Mouse (Mus musculus) ES-E14 (cell line): Measurements from ENCODE around the gene Nolc1. TPM values are rescaled to one million over a fixed set of nuclear protein-coding genes. Genes with fewer than 3 reads are reported as not detected.

ENCODE experiments used
- DNase-seq: peaks from one replicate; pipeline ENCODE4 v3.0.0-alpha.2; 2013; ENCODE audit warnings: low read depth, low spot score
- H3K27ac ChIP-seq: 2 replicates; pipeline ENCODE4 v1.5.1; 2012; ENCODE audit warnings: low read depth, mild to moderate bottlenecking, low read length, moderate library complexity, mixed read lengths; ENCODE audit not compliant: poor library complexity, insufficient read depth, severe bottlenecking
- H3K36me3 ChIP-seq: 2 replicates; pipeline ENCODE4 v1.6.1; 2012; ENCODE audit warnings: mild to moderate bottlenecking, low read length, moderate library complexity, mixed read lengths; ENCODE audit not compliant: control insufficient read depth, poor library complexity, insufficient read depth, severe bottlenecking
- H3K4me1 ChIP-seq, 2 experiments: fragments of 150-350 bp in 1 of 2; sonication (generic) in 1 of 2; 2 replicates each; pipeline ENCODE4 v1.6.1; 2012; ENCODE audit warnings: low read length in 2 of 2, mild to moderate bottlenecking in 1 of 2, mixed read lengths in 1 of 2; ENCODE audit not compliant: control insufficient read depth in 2 of 2, insufficient read depth in 2 of 2, poor library complexity in 1 of 2
- H3K4me3 ChIP-seq, 2 experiments: fragments of 150-350 bp in 1 of 2; sonication (generic) in 1 of 2; 2 replicates each; pipeline ENCODE4 v1.5.1; 2012; ENCODE audit warnings: low read length in 2 of 2, low read depth in 1 of 2, mild to moderate bottlenecking in 1 of 2, mixed read lengths in 1 of 2; ENCODE audit not compliant: insufficient read depth in 1 of 2, poor library complexity in 1 of 2, severe bottlenecking in 1 of 2
- H3K9ac ChIP-seq: 2 replicates; pipeline ENCODE4 v1.6.1; 2012; ENCODE audit warnings: low read depth, mild to moderate bottlenecking, low read length, mixed read lengths; ENCODE audit not compliant: poor library complexity, insufficient read depth, severe bottlenecking
- H3K9me3 ChIP-seq: fragments of 150-350 bp; sonication (generic); 2 replicates; pipeline ENCODE4 v1.6.1; 2012; ENCODE audit warnings: low read depth, mild to moderate bottlenecking, low read length; ENCODE audit not compliant: control insufficient read depth, insufficient read depth
- CHD2 ChIP-seq: IDR thresholded peaks from 2 replicates; pipeline ENCODE4 v1.6.1; 2014; ENCODE audit warnings: mild to moderate bottlenecking, low read depth, low read length, inconsistent platforms
- HCFC1 ChIP-seq: IDR thresholded peaks from 2 replicates; pipeline ENCODE4 v1.6.1; 2012; ENCODE audit warnings: low read length, inconsistent platforms, borderline replicate concordance; ENCODE audit not compliant: insufficient read depth
- MAFK ChIP-seq: IDR thresholded peaks from 2 replicates; pipeline ENCODE4 v1.6.1; 2014; ENCODE audit warnings: mild to moderate bottlenecking, low read depth, low read length, inconsistent platforms; ENCODE audit not compliant: insufficient read depth
- ZC3H11A ChIP-seq: IDR thresholded peaks from 2 replicates; pipeline ENCODE4 v1.6.1; 2012; ENCODE audit warnings: low read depth, mild to moderate bottlenecking, inconsistent platforms, low read length, borderline replicate concordance
- ZNF384 ChIP-seq: IDR thresholded peaks from 2 replicates; pipeline ENCODE4 v1.6.1; 2012; ENCODE audit warnings: low read depth, low read length, inconsistent platforms
- in situ Hi-C, 2 experiments: fragments of 600-800 bp; cut with MboI; formaldehyde crosslinking; loops; one replicate each; pipeline ENCODE4 v1.15.1; 2025; ENCODE audit warnings: low sequenced_read_pairs in 2 of 2, inconsistent platforms in 1 of 2; ENCODE audit not compliant: unreplicated experiment in 2 of 2
- total RNA-seq: library from RNA; depleted of rRNA; stranded (reverse); fragments of 300-350 nt; gene quantifications from 2 replicates; pipeline ENCODE4 v1.2.3, GENCODE M21; 2012

Nolc1 gene
- total RNA-seq, 1 experiment: 140 TPM

GRCm38 (mm10) chr19:46038851-46039260 is 36.8 kb upstream of the Nolc1 start:
- Histone ChIP-seq H3K4me3 (peak overlapping the region; percentile 75 to 84), H3K9ac (peak overlapping the region; percentile 81), H3K36me3 (peaks cover 31% of the 10 kb centered on the region), H3K4me1 (peaks cover 3 to 15% of the 10 kb centered on the region in 2 experiments; a peak in 3 of 4 replicates), H3K9me3 (no peaks in the 10 kb centered on the region), H3K27ac (peak overlapping the region; percentile 81)
- TF ChIP-seq ZC3H11A (no peak), ZNF384 (no peak), HCFC1 (no peak), CHD2 (no peak), MAFK (no peak)
- DNase-seq: no peak
- in situ Hi-C loops: no loop called here

GRCm38 (mm10) chr19:46039478-46039877 is 36.2 kb upstream of the Nolc1 start:
- TF ChIP-seq ZNF384 (no peak), HCFC1 (0 out of 2 replicates have a peak, but pooled peaks have one; percentile 45), ZC3H11A (no peak), MAFK (no peak), CHD2 (no peak)
- Histone ChIP-seq H3K9me3 (no peaks in the 10 kb centered on the region), H3K9ac (peak overlapping the region; percentile 81), H3K36me3 (peaks cover 24% of the 10 kb centered on the region), H3K4me3 (peak overlapping the region; percentile 59 to 75), H3K27ac (peak overlapping the region; percentile 81; the same call in 1 of the 2 replicates), H3K4me1 (peaks cover 3 to 15% of the 10 kb centered on the region in 2 experiments; a peak in 3 of 4 replicates)
- in situ Hi-C loops: no loop called here
- peak; percentile 87 for DNase-seq

GRCm38 (mm10) chr19:46040149-46040902 is 35.3 kb upstream of the Nolc1 start:
- H3K4me1 ChIP-seq: peaks cover 3 to 13% of the 10 kb centered on the region in 2 experiments; a peak in 3 of 4 replicates
- peaks cover 16% of the 10 kb centered on the region for H3K36me3 ChIP-seq
- peak overlapping the region; percentile 81; the same call in 1 of the 2 replicates for H3K27ac ChIP-seq
- peak overlapping the region; percentile 81; the same call in 1 of the 2 replicates for H3K9ac ChIP-seq
- no peak for TF ChIP-seq ZC3H11A
- in situ Hi-C loops: no loop called here
- no peaks in the 10 kb centered on the region for H3K9me3 ChIP-seq
- no peak for DNase-seq
- H3K4me3 ChIP-seq: peak overlapping the region; percentile 59 to 75

- H3K9ac ChIP-seq: peak overlapping the region; percentile 60; the same call in 1 of the 2 replicates
- peak overlapping the region; percentile 28 to 96; a peak in 3 of 4 replicates for H3K4me3 ChIP-seq
- DNase-seq: no peak
- H3K9me3 ChIP-seq: no peaks in the 10 kb centered on the region
- in situ Hi-C loops: no loop called here
- H3K36me3 ChIP-seq: peaks cover 6% of the 10 kb centered on the region; the same call in 1 of the 2 replicates
- H3K4me1 ChIP-seq: peaks cover 3 to 9% of the 10 kb centered on the region in 2 experiments
- TF ChIP-seq HCFC1 (no peak), ZC3H11A (no peak), MAFK (no peak), ZNF384 (no peak), CHD2 (no peak)
- peak overlapping the region; percentile 2; the same call in 1 of the 2 replicates for H3K27ac ChIP-seq
Measured at GRCm38 (mm10) chr19:46041299-46041932, 34.2 kb upstream of the Nolc1 start.
